Mouse (Mus musculus) forebrain, embryonic 13.5 days (tissue): ENCODE results near the gene Eno2. TPM values are rescaled to one million over a fixed set of nuclear protein-coding genes. Genes with fewer than 3 reads are reported as not detected.

Experiments used
- ATAC-seq: fragments of 200-750 bp; cut with Nextera tagmentation; 2 replicates; pipeline ENCODE4 v1.8.0; 2017
- H3K27ac ChIP-seq: fragments of 300-500 bp; sonication (generic); 2 replicates; pipeline ENCODE4 v1.5.1; 2015; ENCODE audit warnings: inconsistent platforms, mild to moderate bottlenecking, moderate library complexity
- H3K27me3 ChIP-seq: fragments of 300-500 bp; sonication (generic); 2 replicates; pipeline ENCODE4 v1.6.1; 2015; ENCODE audit warnings: mild to moderate bottlenecking, inconsistent platforms
- H3K36me3 ChIP-seq: fragments of 300-500 bp; sonication (generic); 2 replicates; pipeline ENCODE4 v1.6.1; 2015; ENCODE audit warnings: mild to moderate bottlenecking, inconsistent platforms; ENCODE audit not compliant: poor library complexity, severe bottlenecking
- H3K4me1 ChIP-seq: fragments of 300-500 bp; sonication (generic); 2 replicates; pipeline ENCODE4 v1.6.1; 2015; ENCODE audit warnings: inconsistent platforms
- H3K4me2 ChIP-seq: fragments of 300-500 bp; sonication (generic); 2 replicates; pipeline ENCODE4 v1.6.1; 2015; ENCODE audit warnings: inconsistent platforms, mild to moderate bottlenecking, moderate library complexity
- H3K4me3 ChIP-seq: fragments of 300-500 bp; sonication (generic); 2 replicates; pipeline ENCODE4 v1.5.1; 2015; ENCODE audit warnings: mild to moderate bottlenecking, inconsistent platforms
- H3K9ac ChIP-seq: fragments of 300-500 bp; sonication (generic); 2 replicates; pipeline ENCODE4 v1.6.1; 2015; ENCODE audit warnings: mild to moderate bottlenecking, inconsistent platforms
- H3K9me3 ChIP-seq: fragments of 300-500 bp; sonication (generic); replicated peaks from 2 replicates; pipeline ENCODE4 v1.6.1; 2016; ENCODE audit warnings: inconsistent platforms
- WGBS: fragments of 180-500 bp; shearing (Covaris S2); methylation state at CpG from one replicate; pipeline ENCODE4 v1.1.7; 2015; 5-methylcytosine and 5-hydroxymethylcytosine counted together
- polyA plus RNA-seq: library from polyadenylated mRNA; unstranded; fragments of >200 nt; fragmentation: Nextera tagmentation; extraction: Ambion mirVana; gene quantifications from 2 replicates; pipeline ENCODE4 v1.2.1, GENCODE M21; 2015

The Eno2 gene
- polyA plus RNA-seq, 1 experiment from 2014 or later, result 15.4 TPM

GRCm38 (mm10) chr6:124756652-124757350 is 12.7 kb downstream of the Eno2 start:
- Histone ChIP-seq H3K4me1 (peaks cover 54% of the 10 kb centered on the region), H3K27ac (peak overlapping the region; percentile 98), H3K36me3 (peaks cover 9% of the 10 kb centered on the region; the same call in 1 of the 2 replicates), H3K9ac (peak overlapping the region; percentile 97), H3K9me3 (no peaks in the 10 kb centered on the region), H3K4me3 (peak overlapping the region; percentile 78), H3K27me3 (no peaks in the 10 kb centered on the region), H3K4me2 (peak overlapping the region; percentile 77)
- WGBS, result 0% methylated on average over 50 of the region's 54 CpGs
- ATAC-seq, result peak; percentile 72

- peaks cover 13% of the 10 kb centered on the region; the same call in 1 of the 2 replicates for H3K36me3 ChIP-seq
- peak within 1 kb of the TSS; percentile 98 for H3K27ac ChIP-seq
- peak within 1 kb of the TSS; percentile 78 for H3K4me3 ChIP-seq
- no peaks in the 10 kb centered on the region for H3K27me3 ChIP-seq
- peak within 1 kb of the TSS; percentile 77 for H3K4me2 ChIP-seq
- no peaks in the 10 kb centered on the region for H3K9me3 ChIP-seq
- ATAC-seq, result peak; percentile 62
- H3K9ac ChIP-seq, result peak within 1 kb of the TSS; percentile 97
- under 1% methylated on average over 34 of the region's 100 CpGs for WGBS
- H3K4me1 ChIP-seq, result peaks cover 54% of the 10 kb centered on the region
Measured at GRCm38 (mm10) chr6:124755831-124756595, 13.5 kb downstream of the Eno2 start, which contains the start of the genes Gm45234 and Atn1. Gene Gm45234, minus strand, starts transcription at chr6:124756021. Gene Atn1, minus strand, starts transcription at chr6:124756524.

- 3% methylated on average over 3 of the region's 3 CpGs for WGBS
- no peaks in the 10 kb centered on the region for H3K9me3 ChIP-seq
- peaks cover 14% of the 10 kb centered on the region; the same call in 1 of the 2 replicates for H3K36me3 ChIP-seq
- H3K4me1 ChIP-seq, result peaks cover 54% of the 10 kb centered on the region
- peak overlapping the region; percentile 97 for H3K9ac ChIP-seq
- H3K27ac ChIP-seq, result peak overlapping the region; percentile 98
- peak overlapping the region; percentile 77 for H3K4me2 ChIP-seq
- no peaks in the 10 kb centered on the region for H3K27me3 ChIP-seq
- ATAC-seq, result no peak
- H3K4me3 ChIP-seq, result peak overlapping the region; percentile 78
Measured at GRCm38 (mm10) chr6:124755306-124755705, 14.2 kb downstream of the Eno2 start.

GRCm38 (mm10) chr6:124753861-124754260 is 15.6 kb downstream of the Eno2 start:
- H3K4me2 ChIP-seq, result no peak overlapping the region
- H3K36me3 ChIP-seq, result peaks cover 29% of the 10 kb centered on the region
- WGBS, result 95% methylated on average over 2 of the region's 2 CpGs
- no peak for ATAC-seq
- H3K27me3 ChIP-seq, result no peaks in the 10 kb centered on the region
- no peak overlapping the region for H3K9ac ChIP-seq
- no peak overlapping the region for H3K4me3 ChIP-seq
- no peak overlapping the region for H3K27ac ChIP-seq
- H3K4me1 ChIP-seq, result peaks cover 47% of the 10 kb centered on the region
- no peaks in the 10 kb centered on the region for H3K9me3 ChIP-seq

DNA sequence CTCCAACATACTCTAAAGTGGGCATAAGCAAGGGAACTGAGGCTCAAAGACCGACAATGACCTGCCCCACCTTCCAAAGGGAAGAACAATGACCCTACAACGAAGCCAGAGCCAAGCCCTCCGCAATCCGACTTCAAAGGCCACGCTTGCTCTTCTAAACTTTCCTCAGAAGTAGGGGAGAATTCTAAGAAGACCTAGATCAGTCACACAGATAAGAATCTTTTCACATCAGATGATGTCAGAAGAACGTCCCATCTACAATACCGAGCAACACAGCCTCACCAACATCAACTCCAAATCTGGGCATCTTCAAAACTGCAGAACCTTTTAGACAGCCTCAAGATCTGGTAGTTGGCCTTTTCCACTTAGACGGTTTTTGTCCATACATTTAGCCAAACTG is 19.1 kb downstream of the Eno2 start:
- Histone ChIP-seq H3K36me3 (peaks cover 53% of the 10 kb centered on the region), H3K27ac (no peak overlapping the region), H3K4me1 (peaks cover 43% of the 10 kb centered on the region), H3K9ac (no peak overlapping the region), H3K9me3 (no peaks in the 10 kb centered on the region), H3K4me2 (no peak overlapping the region), H3K4me3 (no peak overlapping the region), H3K27me3 (no peaks in the 10 kb centered on the region)
- WGBS, result 86% methylated on average over 8 of the region's 8 CpGs
- no peak for ATAC-seq

DNA sequence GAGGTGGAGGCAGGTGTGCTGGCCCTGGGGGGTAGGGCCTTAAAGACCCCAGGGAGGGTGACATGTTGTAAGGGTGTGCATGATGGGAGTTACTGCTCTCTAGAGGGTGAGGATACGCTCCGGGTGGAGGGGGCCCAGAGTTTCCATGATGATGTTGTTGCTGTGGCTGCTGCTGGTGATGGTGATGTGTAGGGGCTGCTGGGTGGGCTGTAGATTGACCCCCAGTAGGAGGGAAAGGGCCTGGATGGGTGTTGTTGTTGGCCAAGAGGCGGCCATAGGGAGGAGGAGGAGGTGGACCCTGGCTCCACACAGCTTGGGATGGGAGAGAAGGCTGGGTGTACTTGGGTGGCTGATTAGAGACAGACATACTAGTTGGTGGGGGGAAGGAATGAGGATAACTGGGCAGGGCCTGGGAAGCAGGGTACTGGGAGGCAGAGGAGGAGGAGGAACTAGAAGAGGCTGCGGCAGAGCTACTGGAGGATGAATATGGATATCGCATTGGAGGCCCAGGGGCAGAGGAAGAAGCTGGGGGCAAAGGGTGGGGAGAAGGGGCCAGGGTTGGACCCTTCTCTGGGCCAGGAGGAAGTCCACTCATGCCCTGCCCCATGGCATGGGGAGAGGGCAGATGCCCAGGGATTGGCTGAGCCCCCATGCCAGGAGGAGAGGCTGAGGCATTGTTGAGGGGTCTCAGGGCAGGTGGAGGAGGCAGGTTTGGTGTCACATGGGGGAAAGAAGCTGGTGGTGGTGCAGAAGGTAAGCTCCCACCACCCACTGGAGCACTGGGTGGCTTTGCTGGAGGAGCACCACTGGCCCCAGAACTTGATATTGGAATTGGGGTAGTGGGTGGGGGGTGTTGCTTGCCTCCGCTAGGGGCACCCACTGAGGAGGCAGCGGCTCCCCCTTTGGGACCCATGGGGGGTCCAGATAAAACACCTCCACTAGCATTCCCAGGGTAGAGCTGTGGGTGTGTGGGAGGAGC is 22.5 kb downstream of the Eno2 start:
- no peak for ATAC-seq
- Histone ChIP-seq H3K36me3 (peaks cover 74% of the 10 kb centered on the region), H3K4me3 (peak overlapping the region; percentile 54), H3K4me1 (peaks cover 28% of the 10 kb centered on the region), H3K27me3 (no peaks in the 10 kb centered on the region), H3K27ac (no peak overlapping the region), H3K9me3 (no peaks in the 10 kb centered on the region), H3K9ac (peak overlapping the region; percentile 84; the same call in 1 of the 2 replicates), H3K4me2 (peak overlapping the region; percentile 95)
- WGBS, result 93% methylated on average over 7 of the region's 7 CpGs

- peak overlapping the region; percentile 95 for H3K4me2 ChIP-seq
- peak overlapping the region; percentile 54 for H3K4me3 ChIP-seq
- H3K36me3 ChIP-seq, result peaks cover 70% of the 10 kb centered on the region
- H3K4me1 ChIP-seq, result peaks cover 33% of the 10 kb centered on the region
- H3K9me3 ChIP-seq, result no peaks in the 10 kb centered on the region
- peak; percentile 11 for ATAC-seq
- peak overlapping the region; percentile 90 for H3K27ac ChIP-seq
- 17% methylated on average over 8 of the region's 8 CpGs for WGBS
- no peaks in the 10 kb centered on the region for H3K27me3 ChIP-seq
- H3K9ac ChIP-seq, result peak overlapping the region; percentile 84
Measured at GRCm38 (mm10) chr6:124746296-124746605, 23.2 kb downstream of the Eno2 start.

GRCm38 (mm10) chr6:124745490-124746295 is 23.8 kb downstream of the Eno2 start:
- WGBS, result under 1% methylated on average over 84 of the region's 85 CpGs

DNA sequence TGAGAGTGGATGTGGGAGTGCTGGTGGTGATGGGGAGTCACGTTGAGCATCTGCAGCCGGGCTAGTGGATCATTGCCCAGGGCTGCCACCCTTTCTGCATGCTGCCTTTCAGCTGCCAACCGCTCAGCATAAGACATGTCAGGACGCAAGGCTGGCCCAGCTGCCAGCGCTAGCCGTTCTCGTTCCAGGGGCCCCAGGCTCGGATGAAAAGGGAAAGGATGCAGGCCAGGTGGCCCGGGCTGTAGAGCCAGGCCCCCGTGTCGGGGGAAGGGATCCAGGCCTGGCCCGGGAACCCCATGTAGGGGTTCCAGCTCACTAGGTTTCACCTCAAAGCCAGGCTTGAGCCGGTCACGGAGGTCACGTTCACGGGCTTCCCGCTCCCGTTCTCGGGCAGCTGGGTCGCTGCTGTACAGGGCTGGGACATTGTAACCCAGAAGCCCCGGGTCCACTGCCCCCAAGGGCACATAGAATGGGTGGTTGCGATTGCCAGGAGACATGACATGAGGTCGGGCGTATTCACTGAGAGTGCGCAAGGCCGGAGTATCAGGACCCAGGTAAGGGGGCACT is 24.6 kb downstream of the Eno2 start:
- Histone ChIP-seq H3K4me2 (peak overlapping the region; percentile 95), H3K9me3 (no peaks in the 10 kb centered on the region), H3K4me3 (peak overlapping the region; percentile 54), H3K27ac (peak overlapping the region; percentile 90), H3K36me3 (peaks cover 62% of the 10 kb centered on the region), H3K9ac (no peak overlapping the region), H3K4me1 (peaks cover 37% of the 10 kb centered on the region), H3K27me3 (no peaks in the 10 kb centered on the region)
- no peak for ATAC-seq
- WGBS, result 72% methylated on average over 26 of the region's 26 CpGs

More at GRCm38 (mm10) chr6:124745490-124746295, 23.8 kb downstream of the Eno2 start:
- Histone ChIP-seq H3K36me3 (peaks cover 68% of the 10 kb centered on the region), H3K9me3 (no peaks in the 10 kb centered on the region), H3K4me1 (peaks cover 33% of the 10 kb centered on the region), H3K9ac (peak overlapping the region; percentile 84), H3K4me2 (peak overlapping the region; percentile 95), H3K27ac (peak overlapping the region; percentile 90), H3K27me3 (no peaks in the 10 kb centered on the region), H3K4me3 (peak overlapping the region; percentile 54)
- ATAC-seq, result peak; percentile 85

- 91% methylated on average over 8 of the region's 8 CpGs for WGBS
- Histone ChIP-seq H3K36me3 (peaks cover 56% of the 10 kb centered on the region), H3K9ac (no peak overlapping the region), H3K27me3 (no peaks in the 10 kb centered on the region), H3K4me2 (no peak overlapping the region), H3K4me3 (no peak overlapping the region), H3K4me1 (peaks cover 49% of the 10 kb centered on the region), H3K27ac (no peak overlapping the region; the same call in 1 of the 2 replicates), H3K9me3 (no peaks in the 10 kb centered on the region)
- ATAC-seq, result no peak
Measured at GRCm38 (mm10) chr6:124743647-124744046, 25.8 kb downstream of the Eno2 start.
